Mouse (Mus musculus) hindbrain, embryonic 12.5 days (tissue): ENCODE measurements around the gene Fras1. TPM values are rescaled to one million over a fixed set of nuclear protein-coding genes. Genes with fewer than 3 reads are reported as not detected.

ENCODE experiments used
- ATAC-seq: fragments of 200-750 bp; cut with Nextera tagmentation; 2 replicates; pipeline ENCODE4 v1.8.0; 2017; ENCODE audit warnings: moderate TSS enrichment; ENCODE audit not compliant: low FRiP score
- H3K27ac ChIP-seq: fragments of 300-500 bp; sonication (generic); 2 replicates; pipeline ENCODE4 v1.5.1; 2016; ENCODE audit warnings: mild to moderate bottlenecking
- H3K27me3 ChIP-seq: fragments of 300-500 bp; sonication (generic); 2 replicates; pipeline ENCODE4 v1.6.1; 2016; ENCODE audit warnings: mild to moderate bottlenecking
- H3K36me3 ChIP-seq: fragments of 300-500 bp; sonication (generic); 2 replicates; pipeline ENCODE4 v1.6.1; 2016; ENCODE audit warnings: mild to moderate bottlenecking
- H3K4me1 ChIP-seq: fragments of 300-500 bp; sonication (generic); 2 replicates; pipeline ENCODE4 v1.6.1; 2016
- H3K4me2 ChIP-seq: fragments of 300-500 bp; sonication (generic); replicated peaks from 2 replicates; pipeline ENCODE4 v1.6.1; 2016; ENCODE audit warnings: mild to moderate bottlenecking
- H3K4me3 ChIP-seq: fragments of 300-500 bp; sonication (generic); 2 replicates; pipeline ENCODE4 v1.5.1; 2016; ENCODE audit warnings: mild to moderate bottlenecking
- H3K9ac ChIP-seq: fragments of 300-500 bp; sonication (generic); 2 replicates; pipeline ENCODE4 v1.6.1; 2016; ENCODE audit warnings: mild to moderate bottlenecking, moderate library complexity
- H3K9me3 ChIP-seq: fragments of 300-500 bp; sonication (generic); replicated peaks from 2 replicates; pipeline ENCODE4 v1.6.1; 2016; ENCODE audit warnings: mild to moderate bottlenecking
- WGBS: fragments of 180-500 bp; shearing (Covaris S2); methylation state at CpG from one replicate; pipeline ENCODE4 v1.1.7; 2016; 5-methylcytosine and 5-hydroxymethylcytosine counted together
- polyA plus RNA-seq: library from polyadenylated mRNA; unstranded; fragments of >200 nt; fragmentation: Nextera tagmentation; extraction: Ambion mirVana; gene quantifications from 2 replicates; pipeline ENCODE4 v1.2.1, GENCODE M21; 2016

Fras1 gene
- polyA plus RNA-seq, 1 experiment from 2014 or later, result 13.4 TPM

DNA sequence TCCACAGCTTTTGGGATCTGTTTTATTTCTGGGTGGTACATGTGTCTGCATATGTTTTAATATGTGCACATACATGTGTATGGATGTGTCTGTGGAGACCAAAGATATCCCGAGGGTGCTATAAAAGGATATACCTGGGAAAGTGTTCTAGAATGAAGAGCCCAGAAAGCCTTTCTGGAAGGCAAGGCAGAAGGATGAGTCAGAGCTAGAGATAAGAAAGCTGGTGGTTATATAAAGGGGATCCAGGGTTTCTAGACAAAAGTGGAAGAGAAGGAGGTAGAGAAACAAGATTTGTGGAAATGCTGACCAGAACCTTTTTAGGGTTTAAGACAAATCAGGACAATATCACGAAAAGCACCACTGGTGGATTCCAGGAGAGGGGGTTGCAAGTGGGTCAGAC, 267.5 kb downstream of the Fras1 start:
- Histone ChIP-seq H3K36me3 (no peaks in the 10 kb centered on the region), H3K4me3 (no peak overlapping the region), H3K4me1 (no peaks in the 10 kb centered on the region), H3K4me2 (no peak overlapping the region), H3K9ac (no peak overlapping the region), H3K27me3 (no peaks in the 10 kb centered on the region), H3K9me3 (no peaks in the 10 kb centered on the region), H3K27ac (no peak overlapping the region)
- WGBS, result 96% methylated on average over 2 of the region's 2 CpGs
- ATAC-seq, result no peak

DNA sequence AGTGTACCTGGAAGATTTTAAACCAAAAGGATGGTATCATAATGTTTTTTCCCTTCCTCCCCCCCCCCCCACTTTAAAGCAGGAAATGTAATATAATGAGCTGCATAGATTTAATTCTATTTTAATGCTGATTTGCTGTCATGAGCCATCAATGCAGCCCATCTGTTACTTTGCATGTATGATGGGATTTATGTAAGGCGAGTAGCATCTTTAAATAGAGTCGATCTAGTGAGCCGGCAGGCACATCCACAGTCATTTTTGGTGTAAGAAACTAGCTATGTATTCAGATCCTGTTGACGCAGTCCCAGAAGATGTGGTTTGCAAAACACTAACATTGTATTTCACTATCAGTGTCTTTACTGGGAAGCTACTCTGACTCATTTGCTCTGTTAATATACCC, 301.9 kb downstream of the Fras1 start:
- Histone ChIP-seq H3K9me3 (no peaks in the 10 kb centered on the region), H3K4me2 (no peak overlapping the region), H3K27me3 (no peaks in the 10 kb centered on the region), H3K9ac (no peak overlapping the region), H3K4me1 (no peaks in the 10 kb centered on the region), H3K4me3 (no peak overlapping the region), H3K27ac (no peak overlapping the region), H3K36me3 (no peaks in the 10 kb centered on the region)
- ATAC-seq, result no peak
- 86% methylated on average over 4 of the region's 4 CpGs for WGBS

DNA sequence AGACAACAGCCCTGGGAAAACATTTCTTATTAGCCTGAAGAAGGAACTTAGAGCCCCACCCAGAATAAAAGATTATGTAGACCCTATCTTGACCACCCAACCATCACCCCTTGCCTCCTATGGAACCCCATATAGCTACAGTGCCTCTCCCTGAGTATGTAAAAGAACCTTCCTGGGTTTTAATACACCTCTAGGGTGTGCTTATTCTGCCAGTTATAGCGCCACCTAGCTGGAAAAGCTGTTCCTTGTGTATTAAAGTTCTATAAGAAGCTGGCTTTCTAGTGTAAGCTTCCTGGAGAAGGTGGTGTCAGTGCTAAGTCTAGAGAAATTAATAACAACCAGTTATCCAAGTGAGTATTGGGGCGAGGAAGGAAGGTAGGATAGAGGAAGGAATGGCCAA, 303.7 kb downstream of the Fras1 start:
- no peak for ATAC-seq
- 34% methylated on average over 2 of the region's 2 CpGs for WGBS
- Histone ChIP-seq H3K4me3 (no peak overlapping the region), H3K27ac (no peak overlapping the region), H3K9me3 (no peaks in the 10 kb centered on the region), H3K36me3 (no peaks in the 10 kb centered on the region), H3K27me3 (no peaks in the 10 kb centered on the region), H3K4me2 (no peak overlapping the region), H3K9ac (no peak overlapping the region), H3K4me1 (peaks cover 5% of the 10 kb centered on the region; the same call in 1 of the 2 replicates)

DNA sequence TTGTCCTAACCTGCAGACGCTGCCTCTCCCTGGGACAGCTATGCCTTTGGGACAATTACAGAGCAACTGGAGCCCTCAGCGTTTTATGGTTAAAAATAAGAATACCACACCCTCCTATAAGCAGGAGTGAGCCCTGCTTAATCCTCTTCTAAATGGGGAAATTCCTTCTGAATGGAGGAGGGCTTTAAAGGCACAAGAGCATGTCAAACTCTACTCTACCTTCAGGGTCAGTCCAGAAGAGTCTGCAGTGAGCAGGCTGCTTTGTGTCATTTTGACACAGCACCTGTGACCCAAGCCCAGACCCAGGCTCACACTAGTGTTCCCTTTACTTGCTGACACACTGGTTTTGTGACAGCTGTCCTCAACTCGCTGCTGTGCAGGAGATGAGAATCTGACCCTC, 307.3 kb downstream of the Fras1 start:
- WGBS, result 54% methylated on average over 3 of the region's 3 CpGs
- no peak overlapping the region for H3K4me3 ChIP-seq

DNA sequence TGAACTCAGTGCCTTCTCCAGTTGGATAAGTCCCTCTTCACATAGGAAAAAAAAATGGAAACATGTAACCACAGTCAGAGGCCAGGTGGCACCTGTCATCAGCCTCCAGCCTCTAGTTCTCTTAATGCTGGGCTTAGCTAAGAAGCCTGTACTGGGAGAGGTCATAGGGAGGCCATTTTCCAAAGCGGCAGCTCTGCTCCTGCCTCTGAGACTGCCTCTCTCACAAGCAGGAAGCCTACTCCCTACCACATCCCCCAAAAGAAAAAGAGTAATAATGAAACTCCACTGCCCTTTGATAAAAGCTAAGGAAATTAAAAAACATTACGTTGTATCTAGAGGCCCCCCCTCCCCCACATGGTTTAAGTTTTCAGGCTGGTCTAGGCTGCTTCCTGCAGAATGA, 309.0 kb downstream of the Fras1 start:
- no peak overlapping the region for H3K27ac ChIP-seq
- no peak for ATAC-seq
- H3K36me3 ChIP-seq, result no peaks in the 10 kb centered on the region
- no peak overlapping the region for H3K4me3 ChIP-seq
- H3K9ac ChIP-seq, result no peak overlapping the region
- H3K9me3 ChIP-seq, result no peaks in the 10 kb centered on the region
- no peak overlapping the region for H3K4me2 ChIP-seq
- WGBS, result 92% methylated on average over 2 of the region's 2 CpGs
- no peaks in the 10 kb centered on the region for H3K27me3 ChIP-seq
- H3K4me1 ChIP-seq, result peaks cover 5% of the 10 kb centered on the region; the same call in 1 of the 2 replicates

More for the DNA sequence above, 307.3 kb downstream of the Fras1 start:
- Histone ChIP-seq H3K9me3 (no peaks in the 10 kb centered on the region), H3K36me3 (no peaks in the 10 kb centered on the region), H3K4me1 (peaks cover 5% of the 10 kb centered on the region; the same call in 1 of the 2 replicates), H3K9ac (no peak overlapping the region), H3K4me2 (no peak overlapping the region), H3K27ac (no peak overlapping the region), H3K27me3 (no peaks in the 10 kb centered on the region)
- no peak for ATAC-seq

DNA sequence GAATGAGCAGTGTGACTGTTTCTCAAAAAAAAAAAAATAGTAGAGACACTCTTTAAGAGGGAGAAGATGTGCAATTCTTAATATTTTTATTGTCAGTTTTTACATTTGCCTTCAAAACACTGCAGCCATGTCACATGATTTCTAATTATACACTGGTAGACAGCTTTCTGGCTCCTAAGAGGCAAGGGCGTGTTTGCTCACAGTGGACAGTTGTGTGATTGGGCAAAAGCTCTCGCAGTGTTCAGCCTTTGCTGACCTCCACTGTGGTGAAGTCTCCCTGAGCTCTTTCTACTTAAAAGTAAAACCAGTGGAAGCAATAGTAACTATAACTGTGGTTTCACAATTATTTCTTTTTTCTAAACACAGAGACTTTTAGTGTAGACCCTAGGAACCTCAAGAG, 315.1 kb downstream of the Fras1 start:
- 83% methylated on average over 2 of the region's 2 CpGs for WGBS
- Histone ChIP-seq H3K27me3 (no peaks in the 10 kb centered on the region), H3K4me1 (no peaks in the 10 kb centered on the region), H3K4me2 (no peak overlapping the region), H3K9ac (no peak overlapping the region), H3K4me3 (no peak overlapping the region), H3K36me3 (no peaks in the 10 kb centered on the region), H3K9me3 (no peaks in the 10 kb centered on the region), H3K27ac (no peak overlapping the region)
- no peak for ATAC-seq

DNA sequence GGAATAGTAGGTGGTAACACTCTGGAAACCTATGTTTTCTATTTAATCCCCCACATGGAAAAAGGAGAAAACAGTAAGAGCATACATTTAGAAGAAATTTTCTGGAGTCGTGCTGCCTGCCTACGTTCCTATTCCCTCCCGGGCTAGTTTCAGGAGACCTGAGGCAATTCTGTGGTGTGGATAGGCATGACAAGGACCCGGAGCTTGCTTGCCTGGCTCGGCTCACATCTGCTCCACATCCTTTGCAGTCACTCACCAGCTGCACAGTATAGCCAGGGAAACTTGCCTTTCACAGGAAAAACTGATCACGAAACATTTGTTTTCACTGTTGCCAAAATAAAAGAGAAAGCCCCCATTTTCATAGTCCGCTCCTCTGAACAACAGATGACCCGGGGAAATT, 325.2 kb downstream of the Fras1 start:
- peaks cover 16% of the 10 kb centered on the region for H3K4me1 ChIP-seq
- no peaks in the 10 kb centered on the region for H3K9me3 ChIP-seq
- H3K36me3 ChIP-seq, result 0 out of 2 replicates have a peak, but pooled peaks cover 4% of the 10 kb centered on the region
- no peak overlapping the region for H3K27ac ChIP-seq
- no peak overlapping the region for H3K4me2 ChIP-seq
- no peak overlapping the region for H3K4me3 ChIP-seq
- 74% methylated on average over 8 of the region's 8 CpGs for WGBS
- ATAC-seq, result no peak
- no peak overlapping the region for H3K9ac ChIP-seq
- no peaks in the 10 kb centered on the region for H3K27me3 ChIP-seq

DNA sequence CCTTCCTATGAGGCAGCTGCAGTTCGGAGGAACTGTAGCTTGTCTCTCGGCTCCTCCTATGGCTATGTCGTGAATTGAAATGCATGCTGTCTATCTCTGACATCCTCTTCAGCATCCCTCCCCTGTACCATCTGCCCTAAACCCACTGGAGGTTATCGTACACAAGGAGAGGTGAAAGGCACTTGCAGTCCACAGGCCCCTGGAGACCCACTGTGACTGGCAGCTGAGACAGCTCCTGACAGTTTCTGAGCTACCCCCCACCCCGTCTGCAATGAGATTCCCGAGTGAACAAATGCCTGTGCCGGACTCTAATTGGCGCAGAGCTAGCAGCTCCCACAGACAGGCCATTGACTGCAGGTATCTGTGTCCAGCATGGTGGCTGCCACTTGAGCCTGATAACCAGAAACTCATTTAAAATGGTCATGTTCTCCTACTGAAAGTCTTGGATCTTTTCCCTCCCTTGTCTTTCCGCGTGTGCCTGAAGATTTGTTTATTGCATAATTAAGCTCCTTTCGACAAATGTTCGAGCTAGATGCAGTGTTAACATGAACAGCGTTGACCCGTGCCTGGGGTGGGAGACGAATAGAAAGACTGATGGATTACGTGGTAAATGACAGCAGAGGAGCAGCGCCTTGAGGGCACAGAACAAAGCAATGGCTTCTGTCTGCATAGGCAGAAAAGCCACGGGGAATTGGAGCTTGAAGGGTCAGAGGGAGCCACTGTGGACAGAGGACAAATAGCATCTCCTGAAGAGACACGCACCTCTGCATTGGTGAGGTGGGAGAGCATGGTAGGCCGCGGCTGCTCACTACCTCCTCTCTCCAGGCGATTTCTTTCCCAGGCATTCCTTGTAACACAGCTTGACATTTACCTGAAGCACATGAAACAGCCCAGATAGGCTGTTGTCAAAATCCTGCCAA, 329.2 kb downstream of the Fras1 start:
- Histone ChIP-seq H3K4me1 (peaks cover 16% of the 10 kb centered on the region), H3K36me3 (no peaks in the 10 kb centered on the region), H3K9ac (no peak overlapping the region), H3K27ac (peak overlapping the region; percentile 76), H3K4me2 (peak overlapping the region; percentile 33), H3K9me3 (no peaks in the 10 kb centered on the region), H3K4me3 (no peak overlapping the region), H3K27me3 (no peaks in the 10 kb centered on the region)
- 30% methylated on average over 22 of the region's 22 CpGs for WGBS
- ATAC-seq, result peak; percentile 93

DNA sequence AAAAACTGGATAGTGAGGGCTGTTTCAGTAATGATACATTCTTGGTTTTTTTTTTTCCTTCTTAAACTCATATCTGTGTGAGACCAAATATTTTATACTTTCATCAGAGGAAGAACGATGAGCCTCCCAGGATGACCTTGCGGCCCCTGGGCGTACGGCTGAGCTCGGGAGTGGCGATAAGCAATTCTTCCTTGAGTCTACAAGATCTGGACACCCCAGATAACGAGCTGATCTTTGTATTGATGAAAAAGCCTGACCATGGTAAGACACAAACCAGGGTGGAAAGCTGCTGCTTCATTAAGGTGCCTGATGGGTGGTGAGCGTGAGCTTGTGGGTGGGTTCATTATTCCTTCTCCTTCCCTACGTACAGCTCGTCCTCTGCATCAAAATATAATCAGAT, 334.8 kb downstream of the Fras1 start:
- Histone ChIP-seq H3K4me1 (peaks cover 7% of the 10 kb centered on the region; the same call in 1 of the 2 replicates), H3K27me3 (no peaks in the 10 kb centered on the region), H3K4me2 (no peak overlapping the region), H3K9me3 (no peaks in the 10 kb centered on the region), H3K4me3 (no peak overlapping the region), H3K27ac (no peak overlapping the region), H3K9ac (no peak overlapping the region), H3K36me3 (no peaks in the 10 kb centered on the region)
- WGBS, result 78% methylated on average over 10 of the region's 10 CpGs
- no peak for ATAC-seq

DNA sequence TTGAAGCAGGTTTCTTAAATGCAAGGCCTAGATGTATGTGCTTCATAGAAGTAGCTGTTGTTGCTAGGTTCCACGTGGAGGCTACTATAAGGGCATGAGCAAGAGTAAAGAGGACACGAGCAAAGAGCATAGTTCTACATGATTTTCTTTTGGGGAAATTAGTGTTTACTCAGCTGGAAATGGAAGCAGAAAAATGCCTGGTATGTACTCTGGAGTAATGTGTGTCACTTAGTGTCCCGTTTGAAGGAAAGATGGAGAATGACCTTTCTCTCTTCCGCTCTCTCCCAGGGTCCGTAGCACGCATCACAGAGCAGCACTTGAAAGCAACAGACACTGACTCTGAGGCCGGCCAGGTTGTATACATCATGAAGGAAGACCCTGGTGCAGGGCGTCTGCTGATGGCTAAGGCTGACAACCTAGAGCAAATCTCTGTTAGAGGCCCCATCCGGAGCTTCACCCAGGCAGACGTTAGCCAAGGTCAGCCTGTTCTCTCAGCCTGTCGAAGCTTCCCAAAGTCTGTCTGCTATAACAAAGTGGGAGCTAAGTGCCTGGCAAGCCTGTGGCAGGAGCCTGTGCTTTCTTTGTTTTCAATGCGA, 338.4 kb downstream of the Fras1 start:
- peak overlapping the region; percentile 13; the same call in 1 of the 2 replicates for H3K27ac ChIP-seq
- H3K4me3 ChIP-seq, result no peak overlapping the region
- H3K27me3 ChIP-seq, result no peaks in the 10 kb centered on the region

DNA sequence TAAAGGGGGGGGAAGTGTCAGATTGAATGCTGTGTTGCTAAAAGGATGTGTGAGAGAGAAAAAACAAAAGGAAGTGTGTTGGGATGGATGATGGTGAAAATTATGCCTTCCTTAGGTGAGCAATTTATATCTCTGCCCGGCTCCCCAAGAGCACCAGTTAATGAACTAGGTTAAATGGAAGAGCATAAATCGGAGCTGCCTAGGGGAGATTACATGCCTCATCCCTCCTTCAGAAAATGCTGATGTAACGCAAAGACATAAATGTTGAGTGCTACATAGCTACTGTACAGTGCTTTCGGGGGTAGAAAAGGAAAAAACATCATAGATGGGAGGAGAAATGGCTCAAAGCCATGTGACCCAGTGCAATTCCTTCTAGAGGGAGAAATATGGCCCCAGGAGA, 339.0 kb downstream of the Fras1 start:
- Histone ChIP-seq H3K4me2 (no peak overlapping the region), H3K36me3 (no peaks in the 10 kb centered on the region), H3K27me3 (no peaks in the 10 kb centered on the region), H3K4me1 (peaks cover 17% of the 10 kb centered on the region), H3K9ac (no peak overlapping the region), H3K9me3 (no peaks in the 10 kb centered on the region), H3K4me3 (no peak overlapping the region), H3K27ac (no peak overlapping the region)
- WGBS, result 79% methylated on average over 4 of the region's 4 CpGs
- no peak for ATAC-seq

More for the DNA sequence above, 338.4 kb downstream of the Fras1 start:
- ATAC-seq, result no peak
- 59% methylated on average over 12 of the region's 12 CpGs for WGBS
- Histone ChIP-seq H3K4me1 (peaks cover 17% of the 10 kb centered on the region), H3K9me3 (no peaks in the 10 kb centered on the region), H3K36me3 (no peaks in the 10 kb centered on the region), H3K4me2 (no peak overlapping the region), H3K9ac (no peak overlapping the region)

DNA sequence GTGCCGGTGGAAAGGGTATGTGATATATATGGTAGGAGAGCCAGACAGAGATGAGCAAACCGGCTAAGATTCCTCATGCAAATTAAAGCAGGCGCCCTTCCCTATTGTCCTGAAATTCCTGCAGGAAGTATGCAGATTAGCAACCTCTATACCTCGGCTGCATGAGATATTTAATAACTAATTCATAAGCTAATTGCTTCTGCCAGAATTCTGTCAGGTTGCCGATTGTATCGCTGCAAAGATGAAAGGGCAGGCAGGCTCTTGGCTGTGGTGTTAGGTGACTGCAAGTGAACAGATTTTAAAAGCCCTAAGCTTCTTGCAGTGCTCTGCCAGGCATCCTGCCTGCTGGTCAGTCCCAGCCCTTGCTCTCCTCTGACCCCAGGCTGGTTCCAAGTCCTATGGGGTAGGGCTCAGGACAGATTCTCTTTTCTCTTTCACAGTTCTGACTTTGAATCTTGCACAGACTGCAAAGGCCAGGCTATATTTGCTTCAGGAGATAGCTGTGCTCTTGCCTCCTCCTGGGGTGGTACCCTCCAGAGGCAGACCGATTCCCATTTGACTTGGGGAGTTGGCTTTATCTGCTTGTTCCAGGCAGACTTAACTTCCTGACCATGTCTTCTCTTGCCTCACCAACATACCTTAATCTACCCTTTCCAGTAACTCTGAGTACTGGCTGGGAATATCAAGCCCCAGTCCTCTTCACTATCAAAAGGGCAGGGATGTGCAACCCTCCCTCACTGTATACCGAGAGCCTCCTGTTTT, 342.7 kb downstream of the Fras1 start:
- H3K4me1 ChIP-seq, result peaks cover 17% of the 10 kb centered on the region
- no peaks in the 10 kb centered on the region for H3K9me3 ChIP-seq
- ATAC-seq, result 0 out of 2 replicates have a peak, but pooled peaks have one; percentile 15
- H3K36me3 ChIP-seq, result no peaks in the 10 kb centered on the region
- no peak overlapping the region for H3K27ac ChIP-seq
- no peak overlapping the region for H3K4me3 ChIP-seq
- no peak overlapping the region for H3K9ac ChIP-seq
- H3K27me3 ChIP-seq, result no peaks in the 10 kb centered on the region
- 40% methylated on average over 8 of the region's 8 CpGs for WGBS
- no peak overlapping the region for H3K4me2 ChIP-seq
